Mouse (Mus musculus) testis, adult 2 months (tissue): ENCODE results near the gene Npr3. TPM values are rescaled to one million over a fixed set of nuclear protein-coding genes. Genes with fewer than 3 reads are reported as not detected.

ENCODE experiments used
- H3K27ac ChIP-seq: fragments of 200-500 bp; 2 replicates; pipeline ENCODE4 v1.5.1; 2012; ENCODE audit warnings: low read depth, low read length; ENCODE audit not compliant: control insufficient read depth, insufficient read depth
- H3K27me3 ChIP-seq: fragments of 200-500 bp; 2 replicates; pipeline ENCODE4 v1.6.1; 2012; ENCODE audit warnings: mild to moderate bottlenecking, low read length, moderate library complexity; ENCODE audit not compliant: control insufficient read depth, insufficient read depth
- H3K36me3 ChIP-seq: fragments of 200-500 bp; 2 replicates; pipeline ENCODE4 v1.6.1; 2012; ENCODE audit warnings: mild to moderate bottlenecking, low read length; ENCODE audit not compliant: control insufficient read depth, insufficient read depth
- H3K4me1 ChIP-seq: fragments of 200-500 bp; 2 replicates; pipeline ENCODE4 v1.6.1; 2012; ENCODE audit warnings: low read length; ENCODE audit not compliant: control insufficient read depth, insufficient read depth
- H3K4me3 ChIP-seq: fragments of 200-500 bp; 2 replicates; pipeline ENCODE4 v1.5.1; 2012; ENCODE audit warnings: low read depth, mild to moderate bottlenecking, low read length, moderate library complexity, mixed read lengths; ENCODE audit not compliant: control insufficient read depth
- CTCF ChIP-seq: fragments of 200-500 bp; IDR thresholded peaks from 2 replicates; pipeline ENCODE4 v1.5.1; 2012; ENCODE audit warnings: low read depth, mild to moderate bottlenecking, inconsistent platforms, low read length, moderate library complexity; ENCODE audit not compliant: control insufficient read depth, insufficient read depth, insufficient replicate concordance
- POLR2A ChIP-seq: fragments of 200-500 bp; IDR thresholded peaks from 2 replicates; pipeline ENCODE4 v1.6.1; 2012; ENCODE audit warnings: low read depth, mild to moderate bottlenecking, inconsistent platforms, low read length, moderate library complexity; ENCODE audit not compliant: control insufficient read depth
- polyA plus RNA-seq: library from polyadenylated mRNA; depleted of rRNA; stranded (reverse); fragments of >200 nt; gene quantifications from 2 replicates; pipeline ENCODE4 v1.2.3, GENCODE M21; 2012

Gene Npr3
- polyA plus RNA-seq, 1 experiment = 1.4 TPM

GRCm38 (mm10) chr15:11882508-11883205 is 24.4 kb downstream of the Npr3 start:
- Histone ChIP-seq H3K4me3 (no peak overlapping the region), H3K27me3 (no peaks in the 10 kb centered on the region), H3K27ac (no peak overlapping the region), H3K4me1 (no peaks in the 10 kb centered on the region), H3K36me3 (no peaks in the 10 kb centered on the region)
- no peak for TF ChIP-seq POLR2A
- no peak for TF ChIP-seq CTCF

- H3K4me1 ChIP-seq = no peaks in the 10 kb centered on the region
- no peaks in the 10 kb centered on the region for H3K27me3 ChIP-seq
- TF ChIP-seq CTCF = no peak
- no peak for TF ChIP-seq POLR2A
- H3K27ac ChIP-seq = no peak overlapping the region
- H3K4me3 ChIP-seq = no peak overlapping the region
- no peaks in the 10 kb centered on the region for H3K36me3 ChIP-seq
Observed at GRCm38 (mm10) chr15:11881822-11882221, 25.3 kb downstream of the Npr3 start.

GRCm38 (mm10) chr15:11878334-11878733 is 28.8 kb downstream of the Npr3 start:
- no peak for TF ChIP-seq CTCF
- TF ChIP-seq POLR2A = no peak
- no peaks in the 10 kb centered on the region for H3K4me1 ChIP-seq
- no peak overlapping the region for H3K4me3 ChIP-seq
- no peaks in the 10 kb centered on the region for H3K36me3 ChIP-seq
- no peaks in the 10 kb centered on the region for H3K27me3 ChIP-seq
- H3K27ac ChIP-seq = no peak overlapping the region

- no peak overlapping the region for H3K27ac ChIP-seq
- TF ChIP-seq POLR2A (no peak), CTCF (no peak)
- H3K4me1 ChIP-seq = no peaks in the 10 kb centered on the region
- H3K36me3 ChIP-seq = no peaks in the 10 kb centered on the region
- no peak overlapping the region for H3K4me3 ChIP-seq
- H3K27me3 ChIP-seq = no peaks in the 10 kb centered on the region
Observed at GRCm38 (mm10) chr15:11877273-11877672, 29.8 kb downstream of the Npr3 start.

- H3K4me1 ChIP-seq = no peaks in the 10 kb centered on the region
- no peak overlapping the region for H3K4me3 ChIP-seq
- H3K36me3 ChIP-seq = no peaks in the 10 kb centered on the region
- H3K27ac ChIP-seq = no peak overlapping the region
- no peaks in the 10 kb centered on the region for H3K27me3 ChIP-seq
- TF ChIP-seq POLR2A (no peak), CTCF (no peak)
Observed at GRCm38 (mm10) chr15:11866918-11867317, 40.2 kb downstream of the Npr3 start.

GRCm38 (mm10) chr15:11863540-11863818 is 43.6 kb downstream of the Npr3 start:
- H3K27me3 ChIP-seq = no peaks in the 10 kb centered on the region
- no peaks in the 10 kb centered on the region for H3K36me3 ChIP-seq
- H3K4me3 ChIP-seq = no peak overlapping the region
- no peak overlapping the region for H3K27ac ChIP-seq
- no peaks in the 10 kb centered on the region for H3K4me1 ChIP-seq
- TF ChIP-seq POLR2A (no peak), CTCF (no peak)

- Histone ChIP-seq H3K27me3 (no peaks in the 10 kb centered on the region), H3K27ac (no peak overlapping the region), H3K4me1 (no peaks in the 10 kb centered on the region), H3K4me3 (no peak overlapping the region), H3K36me3 (no peaks in the 10 kb centered on the region)
- TF ChIP-seq POLR2A = no peak
- no peak for TF ChIP-seq CTCF
Observed at GRCm38 (mm10) chr15:11862785-11863539, 44.1 kb downstream of the Npr3 start.
